Mouse (Mus musculus): ENCODE measurements around the gene Cybrd1. TPM values are rescaled to one million over a fixed set of nuclear protein-coding genes. Genes with fewer than 3 reads are reported as not detected.

The Cybrd1 gene
- polyA plus RNA-seq, 1 experiment from 2014 or later, result 1.5 TPM

- Histone ChIP-seq H3K9me3 (replicated peaks) (peaks cover 3% of the 10 kb centered on the region; the same call in 1 of the 2 replicates), H3K4me2 (no peak overlapping the region), H3K4me1 (peaks cover 10% of the 10 kb centered on the region), H3K27me3 (0 out of 2 replicates have a peak, but pooled peaks cover 12% of the 10 kb centered on the region), H3K27ac (no peak overlapping the region), H3K4me3 (replicated peaks) (no peak overlapping the region), H3K36me3 (no peaks in the 10 kb centered on the region), H3K9ac (no peak overlapping the region)
- peak; percentile 73; the same call in 1 of the 2 replicates for ATAC-seq (replicated peaks; ENCODE audit: low FRiP score)
- WGBS, result 41% methylated on average over 8 of the region's 8 CpGs
Measured at GRCm38 (mm10) chr2:71180566-71181217, 63.0 kb downstream of the Cybrd1 start.

GRCm38 (mm10) chr2:71187950-71188349, 70.2 kb downstream of the Cybrd1 start:
- WGBS, result 71% methylated on average over 3 of the region's 3 CpGs
- no peak overlapping the region for H3K9ac ChIP-seq
- ATAC-seq (replicated peaks; ENCODE audit: low FRiP score), result no peak
- H3K9me3 ChIP-seq (replicated peaks), result no peaks in the 10 kb centered on the region
- H3K4me2 ChIP-seq, result no peak overlapping the region
- peaks cover 25% of the 10 kb centered on the region for H3K27me3 ChIP-seq
- peaks cover 27% of the 10 kb centered on the region for H3K4me1 ChIP-seq
- H3K4me3 ChIP-seq (replicated peaks), result no peak overlapping the region
- no peak overlapping the region for H3K27ac ChIP-seq
- no peaks in the 10 kb centered on the region for H3K36me3 ChIP-seq

DNA sequence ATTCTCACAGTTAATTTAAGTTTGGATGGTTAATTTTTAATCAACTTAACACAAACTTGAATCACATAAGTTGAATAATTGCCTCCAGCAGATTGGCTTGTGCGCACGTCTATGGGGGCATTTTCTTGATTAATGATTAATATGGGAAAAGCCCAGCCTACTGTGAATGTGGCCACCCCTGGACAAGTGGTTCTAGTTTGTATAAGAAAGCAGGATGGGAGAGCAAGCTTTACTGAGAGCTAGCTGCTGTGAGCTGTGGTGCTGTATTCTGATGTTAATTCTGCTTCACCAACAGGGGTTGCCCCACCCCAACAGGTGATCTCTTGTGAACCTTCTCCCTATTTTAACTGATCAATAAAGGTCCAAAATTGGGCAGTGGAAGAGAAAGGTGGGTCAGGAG, 71.1 kb downstream of the Cybrd1 start:
- ATAC-seq (replicated peaks; ENCODE audit: low FRiP score), result peak; percentile 78
- no peaks in the 10 kb centered on the region for H3K36me3 ChIP-seq
- H3K27me3 ChIP-seq, result peaks cover 30% of the 10 kb centered on the region
- peak overlapping the region; percentile 30; the same call in 1 of the 2 replicates for H3K4me2 ChIP-seq
- 34% methylated on average over 2 of the region's 2 CpGs for WGBS
- 0 out of 2 replicates have a peak overlapping the region, but pooled peaks have one; percentile 18 for H3K27ac ChIP-seq
- peaks cover 27% of the 10 kb centered on the region for H3K4me1 ChIP-seq
- no peak overlapping the region for H3K9ac ChIP-seq
- no peaks in the 10 kb centered on the region for H3K9me3 ChIP-seq (replicated peaks)
- no peak overlapping the region for H3K4me3 ChIP-seq (replicated peaks)

- peaks cover 32% of the 10 kb centered on the region for H3K27me3 ChIP-seq
- no peak overlapping the region for H3K9ac ChIP-seq
- no peaks in the 10 kb centered on the region for H3K9me3 ChIP-seq (replicated peaks)
- no peak overlapping the region for H3K27ac ChIP-seq
- H3K4me2 ChIP-seq, result peak overlapping the region; percentile 41
- no peak for ATAC-seq (replicated peaks; ENCODE audit: low FRiP score)
- WGBS, result 23% methylated on average over 16 of the region's 16 CpGs
- H3K4me1 ChIP-seq, result peaks cover 31% of the 10 kb centered on the region
- H3K4me3 ChIP-seq (replicated peaks), result peak overlapping the region; percentile 10; the same call in 1 of the 2 replicates
- no peaks in the 10 kb centered on the region for H3K36me3 ChIP-seq
Measured at GRCm38 (mm10) chr2:71191391-71192194, 73.9 kb downstream of the Cybrd1 start.

GRCm38 (mm10) chr2:71192195-71192807, 74.6 kb downstream of the Cybrd1 start:
- peak overlapping the region; percentile 10; the same call in 1 of the 2 replicates for H3K4me3 ChIP-seq (replicated peaks)
- ATAC-seq (replicated peaks; ENCODE audit: low FRiP score), result no peak
- peak overlapping the region; percentile 41 for H3K4me2 ChIP-seq
- no peaks in the 10 kb centered on the region for H3K36me3 ChIP-seq
- H3K9ac ChIP-seq, result no peak overlapping the region
- no peaks in the 10 kb centered on the region for H3K9me3 ChIP-seq (replicated peaks)
- peaks cover 32% of the 10 kb centered on the region for H3K27me3 ChIP-seq
- no peak overlapping the region for H3K27ac ChIP-seq
- peaks cover 37% of the 10 kb centered on the region for H3K4me1 ChIP-seq
- 48% methylated on average over 17 of the region's 17 CpGs for WGBS

Other genes with a start within 250 kb of the Cybrd1 start
- 33.2 and 35.8 TPM in 2 replicates for gene Dcaf17, start 62.6 kb upstream of the Cybrd1 start, polyA plus RNA-seq (2015; fragmentation: Nextera tagmentation; extraction: Ambion mirVana)
- gene Mettl8, start 62.3 kb upstream of the Cybrd1 start, polyA plus RNA-seq (2015; fragmentation: Nextera tagmentation; extraction: Ambion mirVana), result 17.5 and 19.5 TPM in 2 replicates
- 83.2 and 85.6 TPM in 2 replicates for gene Dync1i2, start 93.8 kb downstream of the Cybrd1 start, polyA plus RNA-seq (2015; fragmentation: Nextera tagmentation; extraction: Ambion mirVana)
- 37.8 and 41.7 TPM in 2 replicates for gene Slc25a12, start 249.8 kb downstream of the Cybrd1 start, polyA plus RNA-seq (2015; fragmentation: Nextera tagmentation; extraction: Ambion mirVana)

Data from kidney, embryonic 15.5 days (tissue).